Mouse (Mus musculus) embryonic facial prominence, embryonic 11.5 days (tissue): ENCODE results near the gene Irak1bp1. TPM values are rescaled to one million over a fixed set of nuclear protein-coding genes. Genes with fewer than 3 reads are reported as not detected.

ENCODE experiments used
- ATAC-seq: fragments of 200-750 bp; cut with Nextera tagmentation; replicated peaks from 2 replicates; pipeline ENCODE4 v1.8.0; 2017; ENCODE audit warnings: low read depth; ENCODE audit not compliant: insufficient number of reproducible peaks, low FRiP score, low TSS enrichment
- DNase-seq: peaks from one replicate; pipeline ENCODE4 v3.0.0-alpha.2; 2015; ENCODE audit warnings: low spot score
- H3K27ac ChIP-seq: fragments of 300-500 bp; sonication (generic); replicated peaks from 2 replicates; pipeline ENCODE4 v1.5.1; 2014; ENCODE audit warnings: mild to moderate bottlenecking, low read depth, low read length, control low read depth
- H3K27me3 ChIP-seq: fragments of 300-500 bp; sonication (generic); 2 replicates; pipeline ENCODE4 v1.6.1; 2014; ENCODE audit warnings: mild to moderate bottlenecking, low read length, moderate library complexity, mixed read lengths; ENCODE audit not compliant: control insufficient read depth, insufficient read depth
- H3K36me3 ChIP-seq: fragments of 300-500 bp; sonication (generic); replicated peaks from 2 replicates; pipeline ENCODE4 v1.6.1; 2014; ENCODE audit warnings: low read depth, mild to moderate bottlenecking, low read length, moderate library complexity, mixed read lengths; ENCODE audit not compliant: control insufficient read depth, insufficient read depth
- H3K4me1 ChIP-seq: fragments of 300-500 bp; sonication (generic); 2 replicates; pipeline ENCODE4 v1.6.1; 2014; ENCODE audit warnings: low read length, mixed read lengths; ENCODE audit not compliant: control insufficient read depth, insufficient read depth
- H3K4me2 ChIP-seq: fragments of 300-500 bp; sonication (generic); 2 replicates; pipeline ENCODE4 v1.6.1; 2014; ENCODE audit warnings: low read depth, mild to moderate bottlenecking, control low read depth, low read length, moderate library complexity
- H3K4me3 ChIP-seq: fragments of 300-500 bp; sonication (generic); 2 replicates; pipeline ENCODE4 v1.5.1; 2014; ENCODE audit warnings: low read depth, low read length, control low read depth
- H3K9ac ChIP-seq: fragments of 300-500 bp; sonication (generic); replicated peaks from 2 replicates; pipeline ENCODE4 v1.6.1; 2014; ENCODE audit warnings: mild to moderate bottlenecking, control low read depth, low read length
- H3K9me3 ChIP-seq: fragments of 300-500 bp; sonication (generic); replicated peaks from 2 replicates; pipeline ENCODE4 v1.6.1; 2016; ENCODE audit warnings: mild to moderate bottlenecking, low read length, inconsistent platforms, mixed read lengths; ENCODE audit not compliant: control insufficient read depth
- WGBS: fragments of 180-500 bp; shearing (Covaris S2); extraction: QIAGEN DNeasy Blood & Tissue Kit; methylation state at CpG from one replicate; pipeline ENCODE4 v1.1.7; 2014; 5-methylcytosine and 5-hydroxymethylcytosine counted together
- polyA plus RNA-seq: library from polyadenylated mRNA; unstranded; fragments of >200 nt; fragmentation: Nextera tagmentation; extraction: Ambion mirVana; gene quantifications from 2 replicates; pipeline ENCODE4 v1.2.1, GENCODE M21; 2014

Gene Irak1bp1
- polyA plus RNA-seq = 34.2 and 38.3 TPM in 2 replicates

DNA sequence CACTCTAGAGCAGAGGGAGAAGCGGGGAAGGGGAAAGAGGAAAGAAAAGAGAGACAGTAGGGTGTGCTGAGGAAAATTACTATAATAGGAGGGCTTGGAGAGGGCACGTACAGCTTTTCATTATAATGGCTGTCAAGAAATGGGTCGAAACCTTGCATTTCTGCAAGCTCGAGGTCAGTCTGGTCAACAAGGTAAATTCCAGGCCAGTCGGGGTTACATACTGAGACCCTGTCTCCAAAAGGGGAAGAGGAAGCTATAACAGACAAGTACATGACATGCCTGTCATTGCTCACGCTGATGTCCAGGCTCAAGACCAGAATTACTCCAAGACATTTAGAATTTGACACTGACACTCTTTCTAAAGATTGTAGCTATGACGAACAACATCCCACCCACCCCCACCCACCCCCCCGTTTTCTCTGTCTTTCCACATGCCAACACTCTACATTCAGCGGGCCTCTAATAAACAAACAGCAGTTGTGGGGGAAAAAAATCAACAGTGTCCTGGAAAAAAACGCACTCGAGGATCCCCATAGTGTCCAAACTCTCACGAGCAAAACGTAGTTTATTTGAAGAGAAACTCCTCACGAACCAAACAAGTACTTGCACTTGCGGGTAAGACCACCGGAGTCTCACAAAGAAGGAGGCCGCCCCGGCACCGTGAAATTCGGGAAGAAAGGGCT, at the start of gene Irak1bp1:
Gene Irak1bp1, plus strand, starts transcription at position 534 of the 683 bp plus-strand sequence.
- 8% methylated on average over 20 of the region's 20 CpGs for WGBS

DNA sequence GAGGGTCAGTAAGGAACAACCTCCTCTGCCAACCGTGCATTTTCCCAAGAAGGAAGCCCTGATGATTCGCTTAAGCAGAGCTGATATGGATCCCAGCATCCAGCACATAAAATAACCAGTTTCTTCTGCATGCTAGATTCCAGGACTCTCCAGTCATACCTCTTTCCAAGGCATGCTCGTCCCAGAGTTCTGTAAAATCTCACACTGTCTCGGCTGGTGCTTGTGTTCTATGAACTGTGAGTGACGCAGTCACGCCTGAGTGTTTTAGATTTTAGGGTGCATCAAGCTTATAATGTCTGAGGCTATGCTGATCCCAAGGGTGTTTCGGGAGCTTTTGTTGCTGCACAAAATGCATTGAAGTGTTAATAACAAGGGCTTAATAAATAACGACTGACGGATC, 41.0 kb upstream of the Irak1bp1 start:
- H3K9ac ChIP-seq = no peak overlapping the region
- H3K27ac ChIP-seq = no peak overlapping the region
- 79% methylated on average over 9 of the region's 9 CpGs for WGBS
- no peak for ATAC-seq
- no peaks in the 10 kb centered on the region for H3K36me3 ChIP-seq
- no peaks in the 10 kb centered on the region for H3K27me3 ChIP-seq
- no peak for DNase-seq
- H3K9me3 ChIP-seq = no peaks in the 10 kb centered on the region
- H3K4me3 ChIP-seq = no peak overlapping the region
- no peaks in the 10 kb centered on the region for H3K4me1 ChIP-seq
- H3K4me2 ChIP-seq = no peak overlapping the region

More for the DNA sequence above, at the start of gene Irak1bp1:
- H3K9me3 ChIP-seq = no peaks in the 10 kb centered on the region
- no peaks in the 10 kb centered on the region for H3K4me1 ChIP-seq
- DNase-seq (peak; percentile 9), ATAC-seq (peak; percentile 5; the same call in 1 of the 2 replicates)
- H3K27me3 ChIP-seq = no peaks in the 10 kb centered on the region
- H3K4me3 ChIP-seq = peak within 1 kb of the TSS; percentile 74
- H3K27ac ChIP-seq = peak within 1 kb of the TSS; percentile 81
- peak within 1 kb of the TSS; percentile 87 for H3K9ac ChIP-seq
- no peaks in the 10 kb centered on the region; the same call in 1 of the 2 replicates for H3K36me3 ChIP-seq
- peak within 1 kb of the TSS; percentile 67 for H3K4me2 ChIP-seq

DNA sequence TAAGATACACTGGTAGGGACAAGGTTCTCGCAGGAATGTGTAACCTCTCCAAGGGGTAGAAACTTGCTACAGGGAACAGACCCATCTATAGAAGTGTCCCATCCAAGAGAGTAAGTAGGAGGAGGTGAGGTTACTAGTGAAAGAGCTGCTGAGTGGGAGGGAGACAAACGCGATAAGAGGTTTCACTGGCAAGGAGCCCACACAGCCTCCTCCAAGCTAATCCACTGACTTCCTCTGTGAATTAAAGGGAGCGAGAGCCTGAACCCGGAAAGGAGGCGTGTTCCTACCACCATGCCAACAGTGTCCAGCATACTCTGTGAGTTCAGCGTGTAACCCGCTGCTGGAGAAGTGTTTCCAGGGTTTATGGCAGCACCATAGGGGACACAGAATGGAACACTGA, 29.0 kb upstream of the Irak1bp1 start:
- Histone ChIP-seq H3K4me3 (no peak overlapping the region), H3K9ac (no peak overlapping the region), H3K4me2 (no peak overlapping the region), H3K36me3 (no peaks in the 10 kb centered on the region), H3K4me1 (no peaks in the 10 kb centered on the region), H3K9me3 (no peaks in the 10 kb centered on the region), H3K27ac (no peak overlapping the region), H3K27me3 (no peaks in the 10 kb centered on the region)
- DNase-seq (no peak), ATAC-seq (no peak)
- 84% methylated on average over 8 of the region's 8 CpGs for WGBS

DNA sequence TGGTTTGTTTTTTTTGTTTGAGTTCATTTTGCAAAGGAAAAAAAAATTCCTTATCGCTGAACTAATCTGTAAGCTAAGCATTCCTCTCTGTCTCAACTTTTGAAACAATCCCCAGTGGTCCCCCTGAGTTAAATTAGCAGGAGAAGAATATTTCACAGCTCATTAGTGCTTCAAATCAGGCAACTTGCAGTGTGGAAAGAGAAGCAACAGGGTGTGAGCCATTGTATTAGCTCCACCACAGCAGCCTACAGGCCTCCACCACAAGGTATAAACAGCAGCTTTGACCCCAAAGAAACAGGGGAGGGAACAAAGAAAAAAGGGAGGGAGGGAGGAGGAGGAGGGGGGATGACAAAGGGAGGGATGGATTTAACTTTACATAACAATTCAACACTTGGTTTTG, 22.2 kb upstream of the Irak1bp1 start:
- no peak overlapping the region for H3K4me2 ChIP-seq
- H3K9ac ChIP-seq = no peak overlapping the region
- H3K4me3 ChIP-seq = no peak overlapping the region
- ATAC-seq (no peak), DNase-seq (no peak)
- H3K36me3 ChIP-seq = no peaks in the 10 kb centered on the region
- H3K27me3 ChIP-seq = no peaks in the 10 kb centered on the region
- WGBS = 14% methylated on average over 1 of the region's 1 CpGs
- no peaks in the 10 kb centered on the region for H3K9me3 ChIP-seq
- no peak overlapping the region for H3K27ac ChIP-seq
- H3K4me1 ChIP-seq = no peaks in the 10 kb centered on the region

DNA sequence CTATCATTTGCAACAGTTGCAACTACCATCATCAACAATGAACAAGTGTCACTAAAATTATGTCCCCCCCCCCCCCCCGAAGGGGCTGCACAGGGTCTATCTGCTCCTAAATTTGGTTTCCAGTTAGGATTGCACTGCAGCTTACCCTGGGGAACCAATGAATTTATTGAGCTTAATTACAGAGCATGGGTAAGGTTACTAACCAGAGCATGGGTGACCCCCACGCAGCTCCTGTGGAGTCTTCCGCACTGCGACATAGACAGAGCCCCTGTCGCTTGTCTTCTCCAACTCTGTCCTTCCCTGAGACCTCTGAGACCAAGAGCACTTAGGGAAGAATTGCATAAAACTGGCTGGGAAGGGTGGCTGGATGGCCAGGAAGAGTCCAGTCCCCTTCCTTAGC, 21.7 kb upstream of the Irak1bp1 start:
- no peaks in the 10 kb centered on the region for H3K9me3 ChIP-seq
- H3K9ac ChIP-seq = no peak overlapping the region
- DNase-seq (no peak), ATAC-seq (no peak)
- H3K4me1 ChIP-seq = no peaks in the 10 kb centered on the region
- no peak overlapping the region for H3K4me3 ChIP-seq
- H3K27ac ChIP-seq = no peak overlapping the region
- no peak overlapping the region for H3K4me2 ChIP-seq
- WGBS = 34% methylated on average over 5 of the region's 5 CpGs
- H3K27me3 ChIP-seq = no peaks in the 10 kb centered on the region
- no peaks in the 10 kb centered on the region for H3K36me3 ChIP-seq

DNA sequence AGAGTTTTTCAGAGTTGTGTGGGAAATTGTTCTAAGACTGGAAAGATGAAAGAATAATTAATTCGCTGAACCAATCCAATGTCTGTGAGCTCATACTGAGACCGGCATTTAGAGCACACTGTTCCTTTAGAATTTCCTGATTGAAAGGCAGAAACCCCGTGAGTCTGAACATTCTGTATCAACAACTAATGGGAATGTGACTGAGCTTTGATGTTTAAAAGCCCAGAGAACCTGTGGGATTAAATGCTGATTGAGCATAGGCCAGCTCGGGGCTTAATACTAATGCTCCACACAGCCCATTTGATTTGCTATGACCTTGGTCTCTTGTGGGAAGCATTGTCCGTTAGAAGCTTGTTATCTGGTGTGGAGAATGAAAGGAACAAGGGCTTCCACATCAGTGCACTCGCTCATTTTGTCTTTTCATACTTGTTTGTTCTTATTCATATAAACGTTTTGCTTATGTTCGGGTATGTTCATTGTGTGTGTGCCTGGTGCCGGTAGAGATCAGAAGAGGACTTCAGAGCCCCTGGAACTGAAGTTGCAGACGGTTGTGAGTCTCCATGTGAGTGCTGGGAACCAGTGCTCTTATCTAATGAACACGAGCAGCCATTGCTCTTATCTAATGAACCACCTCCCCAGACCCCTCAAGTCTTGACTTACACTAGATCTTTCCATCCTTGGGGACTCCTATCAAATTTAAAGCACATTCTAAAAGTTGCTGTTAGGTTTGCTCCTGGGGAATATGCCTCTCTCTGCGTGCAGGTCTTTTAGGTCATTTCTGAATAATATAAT, 17.0 kb upstream of the Irak1bp1 start:
- no peak overlapping the region for H3K4me2 ChIP-seq
- no peak for DNase-seq
- H3K27ac ChIP-seq = no peak overlapping the region
- H3K36me3 ChIP-seq = no peaks in the 10 kb centered on the region
- WGBS = 69% methylated on average over 12 of the region's 12 CpGs
- no peaks in the 10 kb centered on the region for H3K27me3 ChIP-seq
- H3K9me3 ChIP-seq = no peaks in the 10 kb centered on the region
- ATAC-seq = no peak
- no peaks in the 10 kb centered on the region for H3K4me1 ChIP-seq
- no peak overlapping the region for H3K9ac ChIP-seq
- H3K4me3 ChIP-seq = no peak overlapping the region

GRCm38 (mm10) chr9:82814536-82814935, 14.8 kb upstream of the Irak1bp1 start:
- H3K27me3 ChIP-seq = no peaks in the 10 kb centered on the region
- no peaks in the 10 kb centered on the region for H3K4me1 ChIP-seq
- H3K9me3 ChIP-seq = no peaks in the 10 kb centered on the region
- WGBS = 58% methylated on average over 3 of the region's 3 CpGs
- H3K4me3 ChIP-seq = no peak overlapping the region
- ATAC-seq (no peak), DNase-seq (peak; percentile 26)
- no peak overlapping the region for H3K27ac ChIP-seq
- H3K36me3 ChIP-seq = no peaks in the 10 kb centered on the region
- H3K9ac ChIP-seq = no peak overlapping the region
- H3K4me2 ChIP-seq = no peak overlapping the region

DNA sequence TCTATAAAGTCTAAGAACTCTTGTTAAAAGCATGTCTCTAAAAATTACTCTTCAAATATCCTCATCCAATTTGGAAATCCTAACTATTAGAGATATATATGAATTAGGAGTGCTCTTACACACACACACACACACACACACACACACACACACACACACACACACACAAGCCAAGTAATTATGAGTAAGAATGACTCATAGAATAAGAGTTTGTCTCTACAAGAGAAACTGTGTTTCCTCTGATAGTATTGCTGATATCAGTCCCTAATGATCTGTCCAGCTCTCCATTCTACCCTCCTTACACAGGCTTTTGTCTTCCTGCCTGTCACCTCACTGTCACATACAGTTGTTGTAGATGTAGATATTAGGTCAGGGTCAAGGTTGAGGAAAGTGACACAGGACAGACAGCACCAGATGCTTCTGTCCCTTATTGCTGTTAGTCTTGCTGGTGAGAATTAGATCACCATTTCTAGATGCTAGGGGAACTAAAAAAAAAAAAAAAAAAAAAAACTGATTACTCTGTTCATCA, 14.0 kb upstream of the Irak1bp1 start:
- ATAC-seq (no peak), DNase-seq (no peak)
- no peak overlapping the region for H3K9ac ChIP-seq
- no peak overlapping the region for H3K27ac ChIP-seq
- no peak overlapping the region for H3K4me3 ChIP-seq
- no peaks in the 10 kb centered on the region for H3K9me3 ChIP-seq
- no peaks in the 10 kb centered on the region for H3K36me3 ChIP-seq
- no peak overlapping the region for H3K4me2 ChIP-seq
- no peaks in the 10 kb centered on the region for H3K4me1 ChIP-seq
- H3K27me3 ChIP-seq = no peaks in the 10 kb centered on the region
